Mouse (Mus musculus) adrenal gland, postnatal 25 days (tissue): Measurements from ENCODE around the gene Sppl2c. TPM values are rescaled to one million over a fixed set of nuclear protein-coding genes. Genes with fewer than 3 reads are reported as not detected.
"Not testable (repeated sequence)": the region's sequence is repeated elsewhere in the genome, so short reads cannot be mapped to it uniquely, and the experiment has no call there.

Experiments used
- DNase-seq: peaks from one replicate; pipeline ENCODE4 v3.0.0; 2021; ENCODE audit warnings: mixed read lengths
- total RNA-seq: library from RNA; stranded (reverse); gene quantifications from 2 replicates; pipeline ENCODE4 v1.2.3, GENCODE M21; 2021

Sppl2c gene
- total RNA-seq, 1 experiment from 2014 or later, result not detected

DNA sequence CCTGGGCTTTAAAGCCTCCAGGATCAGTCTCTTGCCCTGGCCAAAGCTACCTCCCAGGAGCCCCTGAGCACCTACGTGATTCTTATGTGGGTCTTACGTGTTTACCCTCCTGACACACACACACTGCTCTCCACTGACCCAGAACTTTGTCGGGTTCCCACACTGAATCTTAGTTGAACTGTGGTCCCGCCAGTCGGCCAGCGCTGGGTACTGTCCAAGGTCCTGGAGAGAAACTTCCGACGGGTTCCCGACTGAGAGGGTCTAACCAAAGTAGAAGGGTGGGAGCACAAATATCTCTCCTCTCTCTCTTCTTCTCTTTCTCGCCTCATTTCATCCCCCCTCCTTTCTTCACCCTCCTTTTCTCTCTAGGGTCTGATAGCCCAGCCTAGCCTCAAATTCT lies 11.7 kb downstream of the Sppl2c start:
- DNase-seq, result peak; percentile 50

DNA sequence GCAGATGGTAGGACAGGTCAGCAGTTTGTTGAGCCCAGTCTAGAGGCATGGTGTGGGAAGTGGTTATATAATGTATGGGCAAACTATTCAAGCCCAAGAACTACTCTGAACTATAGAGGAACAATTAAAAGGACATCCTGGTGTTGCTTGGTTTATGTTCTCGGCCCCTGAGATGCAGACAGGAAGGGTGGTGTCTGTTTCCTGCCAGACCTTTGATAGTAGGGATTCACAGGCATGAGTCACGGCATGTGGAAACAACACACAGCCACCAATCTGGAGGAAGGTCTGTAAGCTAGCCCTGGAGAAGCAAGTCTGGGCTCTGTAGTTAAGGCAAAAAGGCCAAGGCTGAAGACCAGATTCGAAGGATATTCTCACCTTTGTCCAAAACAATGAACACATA lies 17.1 kb downstream of the Sppl2c start:
- DNase-seq, result no peak

DNA sequence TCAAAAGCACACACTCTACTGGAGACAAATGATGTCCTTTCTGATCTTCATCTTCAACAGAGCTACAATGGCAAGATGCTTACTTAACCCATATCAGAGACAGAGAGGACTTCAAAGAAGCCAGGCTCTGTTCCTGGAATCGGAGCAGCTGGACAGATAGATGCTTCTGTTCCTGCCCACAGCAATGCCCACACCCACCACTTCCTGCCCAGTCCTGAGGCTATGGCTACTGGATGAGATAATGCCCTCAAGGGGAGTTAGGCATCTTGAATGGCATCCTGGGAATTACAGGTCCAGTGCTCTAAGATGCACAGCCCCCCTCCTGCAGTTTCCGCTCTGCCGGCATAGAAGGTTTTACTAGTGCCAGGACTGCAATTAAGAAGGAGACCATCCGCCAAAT lies 20.4 kb downstream of the Sppl2c start:
- DNase-seq, result no peak

DNA sequence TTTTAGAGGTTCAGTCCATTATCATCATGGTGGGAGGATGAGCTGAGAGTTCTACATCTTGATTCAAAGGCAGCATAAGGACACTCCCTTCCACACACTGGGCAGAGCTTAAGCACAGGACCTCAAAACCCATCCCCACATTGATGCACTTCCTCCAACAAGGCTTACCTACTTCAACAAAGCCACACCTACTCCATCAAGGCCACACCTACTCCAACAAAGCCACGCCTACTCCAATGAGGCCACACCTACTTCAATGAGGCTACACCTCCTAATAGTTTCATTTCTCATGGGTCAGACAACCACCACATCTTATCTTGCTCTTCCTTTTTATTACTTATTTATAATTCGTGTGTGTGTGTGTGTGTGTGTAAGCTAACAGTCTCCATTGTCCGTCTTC lies 22.9 kb downstream of the Sppl2c start:
- no peak for DNase-seq

DNA sequence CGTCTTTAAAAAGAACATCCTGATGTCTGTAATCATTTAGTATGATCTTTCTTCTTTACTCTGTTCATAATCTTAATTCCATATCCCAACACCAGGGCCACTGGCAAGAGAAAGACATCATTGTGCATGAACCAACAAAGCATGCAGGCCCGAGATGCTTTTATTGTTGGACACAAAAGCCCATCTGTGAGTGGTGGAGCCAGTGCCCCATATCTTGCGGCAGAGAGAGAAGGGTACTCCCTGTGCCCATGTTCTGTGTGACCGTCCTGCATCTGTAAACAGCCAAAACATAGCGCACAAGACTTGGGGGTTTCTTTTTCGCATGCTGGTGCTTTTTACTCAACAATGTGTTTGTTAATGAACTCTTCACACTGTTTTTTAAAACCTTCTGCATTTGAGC lies 25.1 kb downstream of the Sppl2c start:
- DNase-seq, result no peak

DNA sequence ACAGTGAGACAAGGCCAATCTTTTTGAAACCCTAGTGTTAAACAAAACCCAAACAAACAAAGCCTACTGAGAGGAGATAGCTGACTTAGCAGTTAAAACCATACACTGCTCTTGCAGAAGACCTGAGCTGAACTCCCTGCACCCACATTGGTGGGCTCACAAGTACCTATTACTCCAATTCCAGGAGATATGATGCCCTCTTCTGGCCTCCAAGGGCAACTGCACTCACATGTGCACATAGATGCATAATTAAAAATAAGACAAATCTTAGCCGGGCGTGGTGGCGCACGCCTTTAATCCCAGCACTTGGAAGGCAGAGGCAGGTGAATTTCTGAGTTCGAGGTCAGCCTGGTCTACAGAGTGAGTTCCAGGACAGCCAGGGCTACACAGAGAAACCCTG lies 28.0 kb downstream of the Sppl2c start:
- not testable (repeated sequence) for DNase-seq

DNA sequence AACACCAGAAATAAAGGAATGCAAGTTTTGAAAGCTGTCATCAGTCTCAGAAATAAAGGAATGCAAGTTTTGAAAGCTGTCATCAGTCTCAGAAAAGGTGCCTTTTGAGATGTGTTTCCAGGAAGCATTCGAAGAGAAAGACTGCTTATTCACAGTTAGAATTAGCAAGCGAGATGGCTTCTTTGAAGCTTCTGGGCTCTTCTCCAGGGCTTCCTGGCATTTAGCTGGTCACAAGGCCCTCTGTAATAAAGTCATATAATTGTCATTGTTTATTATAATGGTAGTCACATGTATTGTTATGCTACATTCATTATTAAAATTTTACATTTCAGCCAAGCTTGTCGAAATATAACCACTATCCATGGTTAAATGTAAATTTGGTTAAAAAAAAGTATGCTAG lies 31.9 kb downstream of the Sppl2c start:
- DNase-seq, result no peak

DNA sequence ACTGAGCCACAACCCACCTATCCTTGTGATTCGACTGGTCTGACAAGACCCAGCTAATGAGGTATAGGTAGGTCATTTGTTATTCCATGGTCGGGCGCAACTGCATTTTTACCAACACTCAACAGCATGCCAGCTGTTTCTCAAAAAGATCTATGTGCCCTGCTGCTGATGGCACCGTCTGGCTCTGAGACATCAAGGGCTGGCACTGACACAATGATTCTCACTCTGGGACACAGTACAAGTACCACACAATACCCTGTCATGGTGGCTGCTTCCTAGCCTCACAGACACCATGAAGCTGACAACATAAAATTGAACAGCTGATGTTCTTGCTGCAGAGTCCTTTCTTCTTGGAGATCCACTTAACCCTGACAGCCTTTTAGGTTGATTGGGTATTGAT lies 34.2 kb downstream of the Sppl2c start:
- no peak for DNase-seq

DNA sequence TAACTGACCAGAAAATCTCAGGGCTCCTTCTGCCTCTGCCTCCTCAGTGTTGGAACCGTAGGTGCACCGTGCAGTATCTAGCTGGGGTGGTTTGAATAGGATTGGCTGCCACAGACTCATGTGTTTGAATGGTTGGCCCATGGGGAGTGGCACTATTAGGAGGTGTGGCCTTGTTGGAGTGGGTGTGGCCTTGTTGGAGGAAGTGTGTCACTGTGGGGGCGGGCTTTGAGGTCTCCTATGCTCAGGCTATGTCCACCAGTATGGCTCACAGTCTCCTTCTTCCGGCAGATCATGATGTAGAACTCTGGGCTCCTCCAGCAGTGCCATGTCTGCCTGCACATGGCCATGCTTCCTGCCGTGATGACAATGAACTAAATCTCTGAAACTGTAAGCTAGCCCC lies 35.6 kb downstream of the Sppl2c start:
- DNase-seq, result no peak

DNA sequence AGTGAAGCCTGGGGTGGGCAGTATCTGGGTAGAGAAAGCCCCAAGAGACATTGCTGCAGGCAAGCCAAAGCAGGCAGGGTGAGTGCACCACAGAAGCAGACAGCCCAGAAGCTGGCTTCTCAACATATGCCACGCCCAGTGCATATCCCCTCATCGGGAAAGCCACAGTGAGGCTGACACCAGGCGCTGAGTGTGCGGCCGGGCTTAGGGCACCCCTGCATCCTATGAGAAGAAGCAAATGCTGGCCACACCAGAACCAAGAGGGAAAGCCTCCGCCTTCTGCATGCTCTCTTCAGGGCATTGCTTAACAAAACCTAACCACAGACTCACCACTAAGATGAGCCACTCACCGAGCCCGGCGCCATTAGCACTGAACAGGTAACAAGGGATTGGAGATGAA lies 37.2 kb downstream of the Sppl2c start:
- DNase-seq, result no peak

DNA sequence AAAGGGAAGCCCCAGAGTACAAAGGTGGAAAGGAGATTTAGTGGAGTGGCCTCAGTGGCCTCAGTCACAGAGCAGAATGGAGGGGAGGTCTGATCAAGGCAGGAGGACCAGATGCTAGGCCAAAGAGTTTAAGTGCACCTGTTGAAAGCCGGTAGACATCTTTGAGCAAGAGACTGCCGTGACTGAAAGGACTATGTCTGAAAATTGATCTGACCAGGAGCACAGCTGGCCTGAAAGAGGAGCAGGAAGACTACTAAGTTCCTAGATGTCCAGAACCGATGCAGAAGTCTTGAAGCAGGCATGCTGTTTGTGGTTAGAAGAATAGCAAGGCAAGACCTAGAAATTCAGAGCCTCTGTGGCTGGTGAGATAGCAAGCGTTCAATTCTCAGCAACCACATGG lies 43.3 kb downstream of the Sppl2c start:
- DNase-seq, result no peak

DNA sequence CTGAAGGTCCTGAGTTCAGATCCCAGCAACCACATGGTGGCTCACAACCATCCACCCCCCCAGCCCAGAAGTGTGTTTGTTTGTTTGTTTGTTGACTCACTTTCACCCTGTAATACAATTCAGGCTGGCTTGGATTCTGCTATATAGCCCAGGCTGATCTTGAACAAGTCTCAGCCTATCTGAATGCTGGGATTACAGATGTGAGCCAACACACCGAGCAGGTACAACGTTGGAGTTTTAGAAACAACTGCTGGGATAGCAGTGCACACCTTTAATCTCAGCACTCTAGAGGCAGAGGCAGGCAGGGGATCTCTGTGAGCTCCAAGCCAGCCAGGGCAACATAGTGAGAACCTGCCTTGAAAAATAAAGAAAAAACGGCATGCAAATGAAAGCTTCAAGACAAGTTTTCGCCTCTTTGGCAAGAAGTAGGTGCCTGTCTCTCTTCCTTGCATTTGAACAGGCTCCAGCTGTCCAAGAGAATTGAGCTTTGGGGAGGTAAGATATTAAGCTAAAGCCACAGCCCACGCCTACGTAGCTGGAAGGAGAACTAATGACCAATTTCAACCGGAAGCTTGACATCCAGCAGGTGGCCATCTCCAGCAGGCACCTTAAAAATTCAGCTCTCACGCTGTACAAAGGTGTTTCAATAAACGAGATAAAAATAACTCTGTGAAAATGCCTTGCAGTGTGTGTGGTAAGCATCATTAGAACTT lies 44.1 kb downstream of the Sppl2c start:
- no peak for DNase-seq

DNA sequence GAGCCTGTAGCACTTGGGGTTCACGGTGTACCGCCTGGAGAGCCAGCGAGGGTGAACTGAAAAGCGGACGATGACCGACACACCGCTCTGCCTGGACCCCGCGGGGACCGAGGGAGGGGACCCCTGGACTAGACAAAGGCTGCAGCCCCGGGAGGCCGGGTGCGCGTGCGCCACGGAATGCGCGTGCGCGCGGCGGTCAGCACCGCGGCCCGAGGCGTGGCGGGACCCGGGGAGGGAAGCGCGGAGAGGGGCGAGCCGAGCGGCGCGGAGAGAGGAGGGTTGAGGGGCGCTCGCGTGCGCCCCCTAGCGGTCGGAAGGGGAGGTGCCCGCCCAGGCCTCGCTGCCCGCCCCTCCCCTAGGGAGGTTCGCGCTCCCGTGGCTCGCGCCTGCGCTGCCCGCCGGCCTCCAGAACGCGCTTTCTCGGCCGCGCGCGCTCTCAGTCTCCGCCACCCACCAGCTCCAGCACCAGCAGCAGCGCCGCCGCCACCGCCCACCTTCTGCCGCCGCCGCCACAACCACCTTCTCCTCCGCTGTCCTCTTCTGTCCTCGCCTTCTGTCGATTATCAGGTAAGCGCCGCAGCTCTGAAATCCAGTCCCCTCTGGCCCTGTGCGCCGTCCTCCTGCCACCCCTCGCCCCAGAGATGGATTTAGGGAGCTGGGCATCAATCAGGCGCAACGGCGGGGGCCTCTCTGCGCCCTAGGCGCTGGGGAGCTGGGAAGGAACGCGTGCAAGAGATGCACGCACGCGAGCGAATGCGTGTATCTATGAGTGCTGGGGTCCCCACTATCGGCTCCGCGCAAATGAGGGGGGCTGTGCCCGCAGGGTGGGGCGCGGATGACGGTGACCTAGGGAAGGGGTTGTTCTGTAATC lies 45.1 kb downstream of the Sppl2c start, which contains the start of gene Mapt:
Gene Mapt (plus strand): TSS at position 350 of the 871 bp plus-strand sequence.
- peak; percentile 93 for DNase-seq

DNA sequence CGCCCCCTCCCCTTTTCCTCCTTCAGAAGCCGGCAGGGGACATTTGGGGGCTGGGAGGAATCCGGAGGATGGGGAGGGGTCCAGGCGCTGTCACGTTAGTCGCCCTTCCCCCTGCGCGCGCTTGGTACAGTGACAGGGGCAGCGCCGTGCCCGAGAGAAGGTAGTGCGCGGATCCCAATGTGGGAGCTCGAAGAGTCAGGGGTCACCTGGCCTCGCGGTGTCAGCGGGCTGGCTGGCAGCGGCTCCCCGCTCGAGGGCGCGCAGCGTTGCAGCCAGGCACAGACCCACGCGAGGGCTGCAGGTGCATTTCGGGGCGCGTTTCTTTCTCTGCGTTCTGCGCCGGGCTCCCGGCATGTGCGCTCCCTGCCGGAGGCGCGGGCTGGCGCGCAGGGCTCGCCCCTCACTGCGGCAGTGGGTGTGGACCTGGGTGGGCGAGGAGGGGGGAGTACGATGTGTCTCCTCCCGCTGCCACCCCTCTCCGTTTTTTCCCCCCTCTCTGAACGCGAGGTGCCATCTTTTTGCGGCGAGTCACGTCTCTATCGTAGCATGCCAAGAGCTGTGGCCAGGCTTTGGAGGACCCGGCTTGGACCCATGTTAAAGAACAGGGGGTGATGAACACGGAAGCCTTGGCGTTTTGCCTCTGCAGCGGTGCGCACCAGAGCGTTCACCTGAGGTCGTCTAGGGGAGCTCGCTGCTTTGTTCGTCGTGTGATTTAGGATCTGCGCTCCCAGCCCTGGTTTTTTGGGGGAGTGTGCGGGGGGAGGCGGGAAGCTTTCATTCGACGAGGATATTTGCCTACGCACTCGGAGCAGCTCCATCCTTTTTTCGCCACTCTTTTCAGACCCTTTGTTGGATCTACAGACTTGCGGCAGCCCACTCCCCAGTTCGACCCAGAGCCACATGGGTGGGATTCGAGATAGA lies 46.3 kb downstream of the Sppl2c start:
- DNase-seq, result peak; percentile 55

DNA sequence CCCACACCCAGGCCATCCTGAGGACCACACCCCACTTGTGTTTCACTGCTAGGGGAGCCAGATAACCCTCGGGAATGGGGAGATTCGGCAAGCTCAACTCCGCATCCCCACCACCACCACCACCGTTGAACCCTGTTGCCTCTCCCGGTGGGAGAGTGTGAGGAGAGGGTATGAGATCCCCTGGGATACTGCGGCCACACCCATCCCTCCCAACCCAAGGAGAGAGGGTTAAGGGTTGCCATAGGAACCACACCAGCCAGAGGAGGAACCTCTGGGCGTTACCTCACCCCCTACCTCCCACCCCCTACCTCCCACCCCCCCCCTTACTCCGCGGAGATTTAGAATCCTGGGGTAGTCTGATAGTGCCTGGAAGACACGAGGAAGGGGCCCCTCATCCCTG lies 47.0 kb downstream of the Sppl2c start:
- no peak for DNase-seq

DNA sequence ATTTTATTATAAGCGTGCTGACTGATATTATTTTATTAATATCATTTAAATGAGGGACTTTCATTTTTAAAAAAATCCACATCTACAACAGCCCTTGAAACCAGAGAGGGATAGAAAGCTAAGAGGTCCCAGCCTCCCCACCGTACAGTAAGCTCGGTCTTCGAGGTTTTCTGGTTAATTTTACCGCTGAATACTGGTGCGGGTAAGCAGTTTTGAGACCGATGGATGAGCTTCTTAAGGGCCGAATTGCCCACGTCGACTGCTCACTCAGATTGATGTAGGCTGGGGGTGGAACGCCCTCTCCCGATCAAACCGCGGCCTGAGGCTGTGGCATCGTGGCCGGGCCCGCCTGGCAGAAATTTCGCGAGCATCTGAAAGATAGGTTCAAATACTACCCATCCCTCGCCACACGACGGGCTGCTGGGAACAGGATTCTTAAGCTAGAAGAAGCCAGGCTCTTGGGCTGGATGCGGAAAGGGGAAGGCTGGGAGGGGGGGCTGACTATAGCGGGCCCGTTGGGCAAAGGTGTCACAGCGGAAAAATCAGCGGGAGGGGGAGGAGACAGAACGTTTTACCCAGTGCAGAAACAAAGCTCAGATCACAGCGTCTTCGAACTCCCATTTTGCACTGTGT lies 47.6 kb downstream of the Sppl2c start:
- no peak for DNase-seq

DNA sequence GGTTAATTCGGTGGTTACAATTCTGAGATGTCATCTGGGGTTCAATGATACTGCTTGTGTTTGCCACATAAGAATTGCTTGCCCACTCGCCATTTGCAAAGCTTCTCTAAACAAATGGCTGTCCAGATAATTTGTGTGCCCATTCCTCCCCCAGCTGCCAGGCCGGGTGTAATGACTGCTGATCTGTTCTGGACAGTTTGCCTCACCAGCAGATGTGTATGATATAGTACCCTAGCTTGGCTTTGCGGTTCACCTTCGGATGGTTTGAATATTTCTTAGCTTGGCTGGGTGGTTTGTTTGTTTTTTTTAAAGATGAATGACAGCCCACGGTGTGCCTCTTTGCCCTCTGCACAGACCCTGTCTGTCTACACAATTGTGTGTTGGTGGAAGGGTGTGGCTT lies 48.6 kb downstream of the Sppl2c start:
- no peak for DNase-seq

DNA sequence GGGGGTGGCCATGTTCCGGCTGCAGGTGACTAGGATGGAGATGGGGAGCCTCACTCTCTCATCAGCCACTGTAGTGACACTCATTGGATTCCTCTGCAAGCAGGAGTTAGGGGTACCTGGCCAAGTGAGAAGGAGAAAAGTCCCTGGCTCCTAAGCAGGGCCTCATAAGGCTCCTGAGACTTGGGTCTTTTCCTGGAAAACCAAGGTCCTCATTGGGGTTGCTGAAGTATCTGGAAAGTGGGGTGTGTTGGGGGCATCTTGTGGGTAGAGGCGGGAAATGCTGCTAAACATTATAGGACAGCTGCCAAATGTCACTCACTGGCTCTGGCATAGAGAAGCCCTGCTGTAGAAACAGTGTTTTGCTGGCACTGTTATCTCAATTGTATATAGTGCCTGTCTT lies 49.8 kb downstream of the Sppl2c start:
- DNase-seq, result no peak

DNA sequence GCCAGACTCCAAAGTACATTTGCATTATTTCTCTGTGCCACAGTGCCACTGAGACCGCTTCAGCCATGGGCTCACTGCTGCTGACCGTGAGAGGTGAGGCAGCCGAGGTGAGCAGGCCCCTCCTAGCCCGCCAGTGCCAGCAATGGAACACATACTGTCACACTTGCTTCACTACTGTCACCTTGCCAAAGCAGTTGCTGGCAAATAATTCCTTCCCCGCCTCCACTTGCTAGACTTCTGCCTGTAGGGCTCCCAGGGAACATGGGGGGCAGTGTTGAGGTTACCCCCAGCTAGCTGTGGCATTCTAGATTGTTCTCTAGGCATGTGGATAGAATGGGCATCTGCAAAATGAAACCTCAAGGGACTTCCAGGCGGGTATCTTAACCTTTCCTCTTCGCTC lies 51.1 kb downstream of the Sppl2c start:
- DNase-seq, result peak; percentile 42

DNA sequence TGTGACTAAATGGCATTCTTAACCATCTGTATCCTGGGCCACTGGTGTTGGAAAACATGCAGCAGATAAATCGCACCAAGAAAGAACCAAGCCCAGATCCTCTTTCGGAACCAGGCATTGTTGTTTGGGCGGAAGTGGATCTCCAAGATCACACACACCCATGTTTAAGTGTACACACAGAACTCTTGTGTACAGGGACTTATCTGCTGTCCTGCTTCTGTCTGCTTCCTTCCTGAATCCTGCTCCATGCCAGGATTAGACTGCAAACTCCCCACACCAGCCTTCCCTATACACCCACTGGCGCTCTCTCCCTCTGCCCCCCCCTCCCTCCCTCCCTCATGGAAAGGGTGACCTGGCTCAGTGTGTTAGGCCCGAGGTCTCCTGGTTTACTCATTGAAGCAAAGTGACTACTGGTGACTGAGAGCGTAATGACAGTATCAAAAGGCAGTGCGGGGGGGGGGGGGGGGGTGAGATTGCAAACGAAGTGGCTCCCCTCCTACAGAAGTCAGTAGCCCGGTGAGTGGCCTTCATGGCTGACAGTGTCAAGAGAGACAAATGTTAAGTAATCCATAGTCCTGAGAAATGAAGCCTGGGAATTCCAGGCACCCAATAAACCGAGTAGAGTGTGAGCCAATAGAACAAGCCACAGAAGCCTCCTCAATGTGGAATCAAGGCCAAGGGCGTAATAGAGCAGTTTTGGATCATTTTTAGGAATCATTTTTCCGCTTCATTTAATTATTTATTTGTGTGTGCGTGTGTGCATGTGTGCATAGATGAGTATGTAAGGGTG lies 52.0 kb downstream of the Sppl2c start:
- no peak for DNase-seq
